Mouse (Mus musculus): Measurements from ENCODE around the gene Dock4. TPM values are rescaled to one million over a fixed set of nuclear protein-coding genes. Genes with fewer than 3 reads are reported as not detected.
A peak's percentile ranks its signal among the peaks of the same experiment; 100 is the strongest.
"Not testable (repeated sequence)": the region's sequence is repeated elsewhere in the genome, so short reads cannot be mapped to it uniquely, and the experiment has no call there.

The Dock4 gene
- polyA plus RNA-seq, 1 experiment from 2014 or later = 1.2 TPM

DNA sequence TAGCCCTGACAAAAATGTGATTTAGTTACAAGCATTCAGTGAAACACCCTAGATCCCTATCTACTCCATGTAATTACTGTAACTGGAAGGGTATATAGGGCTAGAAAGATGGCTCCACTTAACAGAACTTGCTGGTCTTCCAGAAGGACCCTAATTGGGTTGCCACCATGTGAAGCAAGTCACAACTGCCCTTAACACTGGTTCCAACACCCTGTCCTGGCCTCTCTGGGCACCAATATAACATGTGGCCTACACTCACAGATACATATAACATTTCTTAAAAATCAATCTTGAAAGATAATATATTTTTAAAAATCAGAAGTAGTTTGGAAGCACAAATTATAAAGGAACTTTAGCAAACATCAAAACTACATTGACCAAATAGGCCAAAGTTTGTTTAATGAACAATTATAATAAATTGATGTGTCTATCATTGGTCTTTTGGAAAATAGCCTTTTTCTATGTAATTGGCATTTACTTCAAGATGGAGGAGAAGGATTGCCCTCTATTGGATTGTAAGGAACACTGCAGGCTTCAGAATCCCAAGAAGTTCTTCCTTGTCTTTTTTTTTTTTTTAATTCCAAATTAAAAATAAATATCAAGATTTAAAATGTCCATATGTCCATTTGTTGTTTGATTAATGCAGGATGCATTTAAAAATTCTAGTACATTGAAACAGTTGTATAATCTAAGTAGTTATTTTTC is 369.1 kb downstream of the Dock4 start:
- no peak for DNase-seq (ENCODE audit: low spot score)

- DNase-seq (ENCODE audit: low spot score) = no peak
These were observed 372.4 kb downstream of the Dock4 start for GRCm38 (mm10) chr12:40818046-40818708.

DNA sequence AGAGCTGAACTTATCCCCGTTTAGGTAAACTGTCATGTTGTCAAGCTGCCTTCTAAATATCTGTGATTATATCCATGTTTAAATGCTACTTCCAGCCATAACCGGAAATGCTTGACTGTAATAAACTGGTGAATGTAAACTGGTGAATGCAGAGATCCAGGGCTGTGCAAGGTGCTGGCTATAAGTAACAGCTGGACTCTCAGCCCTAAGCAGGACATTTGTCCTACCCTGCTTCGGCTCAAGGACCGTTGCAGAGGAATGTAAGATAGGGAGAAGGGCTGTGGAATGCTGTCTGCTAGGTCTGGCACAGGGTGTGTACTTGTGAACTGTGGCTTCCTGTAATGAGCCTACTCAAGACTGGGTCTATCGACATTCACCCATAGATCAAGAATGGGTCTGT is 377.9 kb downstream of the Dock4 start:
- DNase-seq (ENCODE audit: low spot score) = no peak

DNA sequence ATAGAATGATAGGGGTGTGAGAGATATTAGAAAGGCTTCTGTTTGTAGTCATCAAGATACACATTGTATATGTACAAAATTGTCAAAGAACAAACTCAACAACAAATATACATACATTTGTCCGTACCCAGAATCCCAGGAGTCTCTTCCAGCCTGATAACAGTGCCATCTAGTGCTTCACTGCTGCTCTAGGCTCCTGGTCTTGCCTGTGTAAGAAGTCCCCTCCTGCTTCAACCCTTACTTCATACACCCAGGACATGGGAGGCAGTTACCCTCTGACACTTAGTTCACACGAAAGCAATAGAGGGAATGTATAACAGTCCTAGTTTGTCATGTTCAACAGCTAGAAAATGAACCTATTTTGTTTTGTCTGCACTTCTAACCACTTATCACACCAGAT is 378.5 kb downstream of the Dock4 start:
- no peak for DNase-seq (ENCODE audit: low spot score)

DNA sequence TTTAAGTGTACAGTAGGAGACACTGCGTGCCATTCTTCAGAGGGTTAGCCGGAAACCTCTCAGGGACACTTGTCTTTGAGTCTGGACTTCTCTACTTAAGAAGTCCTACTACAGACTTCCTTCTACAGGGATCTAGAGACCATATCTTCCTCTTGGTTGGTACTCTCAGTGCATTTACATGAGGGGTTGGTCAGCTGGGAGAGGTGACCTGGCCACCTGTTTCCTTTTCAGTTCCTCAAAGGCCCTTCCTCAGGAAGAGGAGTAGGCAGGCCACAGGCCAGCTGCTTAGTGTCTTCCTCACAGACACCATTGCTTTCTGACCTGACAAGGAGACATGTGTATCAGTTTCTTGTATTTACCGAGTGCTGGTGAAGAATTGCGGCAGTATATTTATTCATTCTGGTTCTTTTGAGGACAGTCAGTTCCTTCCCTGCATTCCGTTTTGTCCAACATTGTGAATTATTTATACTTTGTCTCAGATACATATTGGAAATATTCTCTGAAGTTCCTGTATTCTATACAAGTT is 380.2 kb downstream of the Dock4 start:
- no peak for DNase-seq (ENCODE audit: low spot score)

DNA sequence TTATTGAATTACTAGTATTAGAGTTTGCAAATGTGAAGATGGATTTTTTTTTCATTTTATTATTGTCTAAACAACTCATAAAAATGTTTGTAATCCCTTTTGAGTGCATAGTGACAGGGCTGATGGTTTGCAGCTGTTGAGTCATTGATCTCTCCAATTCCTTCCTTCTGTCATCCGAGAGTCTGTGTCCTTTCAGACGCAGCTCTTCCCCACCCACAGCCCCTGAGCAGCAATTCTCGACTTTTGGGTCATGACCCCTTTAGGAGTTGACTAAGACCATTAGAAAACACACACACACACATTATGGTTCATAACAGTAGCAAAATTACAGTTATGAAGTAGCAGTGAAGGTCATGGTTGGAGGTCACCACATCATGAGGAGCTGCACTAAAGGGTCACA is 380.7 kb downstream of the Dock4 start:
- no peak for DNase-seq (ENCODE audit: low spot score)

DNA sequence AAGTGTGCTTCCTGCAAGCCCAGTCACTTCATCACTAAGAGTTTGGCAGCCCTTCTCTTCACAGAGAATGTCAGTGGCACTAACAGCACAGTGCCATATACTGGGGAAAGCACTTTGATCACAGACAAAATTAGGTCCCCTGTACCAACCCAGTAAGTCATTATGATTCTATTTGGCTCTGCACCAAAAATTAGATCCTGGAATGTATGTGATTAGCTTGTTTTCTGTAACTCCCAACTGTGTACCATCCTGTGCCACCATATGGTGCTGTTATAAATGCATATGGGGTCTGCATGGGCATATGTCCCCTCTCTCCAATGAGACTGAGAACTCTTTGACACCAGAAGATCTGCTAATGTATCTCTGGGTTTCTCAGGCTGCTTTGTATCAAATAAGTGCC is 382.3 kb downstream of the Dock4 start:
- DNase-seq (ENCODE audit: low spot score) = no peak

DNA sequence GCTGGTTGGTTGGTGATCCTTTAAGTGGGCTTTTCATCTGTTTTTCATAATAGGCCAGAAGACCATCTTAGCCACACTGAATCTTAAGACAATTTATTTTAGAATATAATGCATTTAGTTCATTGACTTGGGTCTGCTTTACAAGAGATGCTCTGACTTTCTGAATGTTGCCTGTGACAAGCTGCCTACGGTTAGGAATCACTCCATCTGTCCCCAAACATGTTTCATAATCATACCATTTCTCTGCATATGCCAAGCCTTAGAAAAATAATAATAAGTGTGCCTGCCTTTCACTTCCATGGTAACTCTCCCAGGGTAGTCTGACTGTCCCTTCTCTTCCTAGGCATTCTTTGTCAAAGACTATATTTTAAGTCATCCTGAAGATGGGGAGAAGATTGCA is 383.5 kb downstream of the Dock4 start:
- DNase-seq (ENCODE audit: low spot score) = no peak

DNA sequence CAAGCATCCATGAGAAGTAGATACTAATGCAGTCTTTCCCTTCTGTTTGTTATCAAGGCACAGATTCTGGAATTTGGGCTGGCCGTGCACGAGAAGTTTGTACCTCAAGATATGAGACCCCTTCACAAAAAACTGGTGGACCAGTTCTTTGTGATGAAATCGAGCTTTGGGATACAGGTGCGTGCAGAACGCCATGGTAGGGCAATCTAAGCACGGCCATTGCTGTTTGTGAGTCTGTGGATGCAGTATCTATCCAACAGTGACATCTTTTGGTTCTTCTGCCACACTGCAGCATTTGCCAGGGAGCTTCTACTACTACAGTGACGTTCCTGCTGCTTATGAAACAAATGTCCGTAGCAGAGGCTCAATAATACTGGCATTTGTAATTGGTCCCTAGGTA is 386.4 kb downstream of the Dock4 start:
- peak; percentile 18 for DNase-seq (ENCODE audit: low spot score)

- no peak for DNase-seq (ENCODE audit: low spot score)
These were observed 391.2 kb downstream of the Dock4 start for GRCm38 (mm10) chr12:40836924-40837323.

GRCm38 (mm10) chr12:40837597-40838337 is 392.0 kb downstream of the Dock4 start:
- peak; percentile 58 for DNase-seq (ENCODE audit: low spot score)

- DNase-seq (ENCODE audit: low spot score) = no peak
These were observed 392.6 kb downstream of the Dock4 start for GRCm38 (mm10) chr12:40838338-40838695.

DNA sequence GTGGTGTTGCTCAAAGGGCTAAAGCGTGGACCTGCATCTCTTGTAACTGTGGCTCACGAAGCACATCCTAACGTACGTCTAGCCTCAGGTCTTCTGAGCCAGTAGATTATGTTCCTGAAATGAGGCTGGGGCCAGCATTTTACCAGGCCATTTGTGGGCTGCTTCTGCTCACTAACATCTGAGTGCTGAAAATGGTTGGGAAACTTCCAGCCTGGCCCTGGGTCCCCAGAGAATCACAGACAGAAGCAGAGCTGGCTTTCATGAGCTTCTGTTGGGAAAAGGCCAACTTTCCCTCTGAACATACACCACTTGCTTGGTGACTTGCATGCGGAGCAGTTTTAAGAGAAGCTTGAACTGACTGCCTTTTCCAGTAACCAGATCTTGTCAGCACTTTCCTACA is 393.2 kb downstream of the Dock4 start:
- DNase-seq (ENCODE audit: low spot score) = no peak

GRCm38 (mm10) chr12:40839817-40840216 is 394.1 kb downstream of the Dock4 start:
- no peak for DNase-seq (ENCODE audit: low spot score)

DNA sequence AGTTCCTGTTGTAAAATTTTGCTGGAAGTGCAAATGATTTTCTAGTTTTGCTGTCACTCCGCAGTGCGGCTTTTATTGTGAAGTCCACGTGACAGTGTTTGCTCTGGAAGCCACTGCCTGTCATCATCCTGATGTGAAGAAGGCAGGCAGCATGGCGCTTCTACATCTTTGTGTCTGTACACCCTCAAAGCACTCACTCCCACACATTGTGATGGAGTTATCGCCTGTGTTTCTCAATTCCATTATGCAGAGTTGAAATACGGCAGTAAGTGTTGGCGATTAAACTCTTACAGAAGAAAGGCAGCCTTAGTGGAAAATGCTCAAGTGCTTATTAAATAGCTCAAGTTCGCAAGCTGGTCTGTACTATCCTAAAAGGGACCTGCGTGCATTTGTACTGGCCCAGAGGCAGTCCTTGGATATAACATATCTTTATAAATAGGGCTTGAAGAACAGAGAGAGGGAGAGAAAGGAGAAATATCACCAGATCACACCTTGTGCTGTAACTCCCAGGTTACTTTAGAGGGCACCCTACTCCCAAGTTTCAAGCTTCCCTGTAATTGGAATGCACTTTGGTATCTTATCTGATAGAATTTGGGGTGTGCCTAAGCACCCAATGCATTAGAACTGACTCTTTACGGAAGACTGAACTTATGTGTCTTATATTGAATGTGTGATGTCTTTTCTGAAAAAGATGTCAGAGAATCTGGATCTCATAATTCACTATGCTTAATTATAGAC is 396.7 kb downstream of the Dock4 start:
- DNase-seq (ENCODE audit: low spot score) = no peak

DNA sequence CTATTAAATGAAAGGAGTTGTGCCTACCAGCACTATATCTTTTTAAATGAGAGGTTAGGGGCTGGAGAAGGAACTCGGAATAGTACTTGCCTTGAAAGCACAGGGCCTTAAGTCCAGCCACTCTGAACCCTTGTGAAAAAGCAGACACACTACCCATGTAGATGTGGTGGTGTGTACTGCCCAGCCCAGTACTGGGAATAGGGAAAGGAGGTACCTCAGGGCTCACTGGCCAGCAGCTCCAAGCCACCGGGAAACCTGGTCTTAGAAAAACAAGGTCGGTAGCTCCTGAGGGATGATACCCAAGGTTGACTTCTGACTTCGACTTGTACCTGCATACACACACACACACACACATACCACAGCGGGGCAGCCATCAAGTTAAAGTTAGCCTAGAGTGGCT is 397.2 kb downstream of the Dock4 start:
- no peak for DNase-seq (ENCODE audit: low spot score)

- no peak for DNase-seq (ENCODE audit: low spot score)
These were observed 397.8 kb downstream of the Dock4 start for GRCm38 (mm10) chr12:40843474-40844080.

- no peak for DNase-seq (ENCODE audit: low spot score)
These were observed 398.6 kb downstream of the Dock4 start for GRCm38 (mm10) chr12:40844324-40844723.

GRCm38 (mm10) chr12:40854705-40855367 is 409.1 kb downstream of the Dock4 start:
- no peak for DNase-seq (ENCODE audit: low spot score)

DNA sequence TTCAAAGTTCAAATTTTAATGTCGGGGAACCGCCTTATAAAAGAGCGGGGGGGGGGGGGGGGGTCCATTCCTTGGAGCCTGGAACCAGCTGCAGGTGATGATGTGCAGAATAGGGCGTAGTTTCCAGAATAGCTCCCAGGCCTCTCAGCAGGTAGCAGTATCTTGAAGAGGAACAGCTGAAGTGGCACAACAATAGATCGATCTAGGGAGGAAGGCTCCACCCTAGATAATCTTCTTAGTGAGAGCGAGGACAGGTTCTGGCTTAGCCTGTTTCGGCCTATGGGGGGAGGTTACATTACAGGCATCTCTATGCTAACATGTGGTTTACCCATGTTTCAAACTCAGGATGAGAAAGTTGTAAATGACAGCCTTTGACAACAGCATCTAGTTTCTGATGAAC is 411.7 kb downstream of the Dock4 start:
- no peak for DNase-seq (ENCODE audit: low spot score)

- not testable (repeated sequence) for DNase-seq (ENCODE audit: low spot score)
These were observed 413.0 kb downstream of the Dock4 start for GRCm38 (mm10) chr12:40858763-40859162.

Measured in thymus, postnatal 0 days (tissue).